Mouse (Mus musculus) thymus, adult 2 months (tissue): ENCODE results near the gene Helz2.

ENCODE experiments used
- CTCF ChIP-seq: fragments of 200-500 bp; IDR thresholded peaks from 2 replicates; pipeline ENCODE4 v1.5.1; 2012; ENCODE audit warnings: mild to moderate bottlenecking, control low read depth, low read length, moderate library complexity, borderline replicate concordance; ENCODE audit not compliant: control insufficient read depth, poor library complexity, insufficient read depth; ENCODE audit errors: extremely low read depth
- POLR2A ChIP-seq: fragments of 200-500 bp; IDR thresholded peaks from 2 replicates; pipeline ENCODE4 v1.6.1; 2012; ENCODE audit warnings: mild to moderate bottlenecking, low read length, control low read depth, moderate library complexity; ENCODE audit not compliant: control insufficient read depth, poor library complexity, insufficient read depth; ENCODE audit errors: extremely low read depth

GRCm38 (mm10) chr2:181276766-181277165 is 34.9 kb upstream of the Helz2 start:
- TF ChIP-seq CTCF, result no peak
- TF ChIP-seq POLR2A, result no peak
